Mouse (Mus musculus): ENCODE results near the gene Gm11020.

The Gm11020 gene

GRCm38 (mm10) chr8:104343957-104344356 is 22.6 kb downstream of the Gm11020 start:
- peak; percentile 85 to 86 for DNase-seq

- no peak for DNase-seq
These were observed 23.3 kb downstream of the Gm11020 start for GRCm38 (mm10) chr8:104344622-104345021.

- DNase-seq, result no peak
These were observed 25.3 kb downstream of the Gm11020 start for GRCm38 (mm10) chr8:104346706-104347105.

GRCm38 (mm10) chr8:104348971-104349370 is 27.6 kb downstream of the Gm11020 start:
- no peak for DNase-seq

- no peak for DNase-seq
These were observed 28.7 kb downstream of the Gm11020 start for GRCm38 (mm10) chr8:104350047-104350446.

GRCm38 (mm10) chr8:104353186-104353585 is 31.8 kb downstream of the Gm11020 start:
- no peak for DNase-seq

- no peak for DNase-seq
These were observed 33.1 kb downstream of the Gm11020 start for GRCm38 (mm10) chr8:104354504-104354903.

GRCm38 (mm10) chr8:104358637-104359036 is 37.3 kb downstream of the Gm11020 start:
- no peak for DNase-seq

- no peak for DNase-seq
These were observed 38.5 kb downstream of the Gm11020 start for GRCm38 (mm10) chr8:104359778-104360456.

- DNase-seq, result no peak
These were observed 44.3 kb downstream of the Gm11020 start for GRCm38 (mm10) chr8:104365695-104366094.

GRCm38 (mm10) chr8:104367398-104367797 is 46.0 kb downstream of the Gm11020 start:
- DNase-seq, result no peak

GRCm38 (mm10) chr8:104369591-104369990 is 48.2 kb downstream of the Gm11020 start:
- DNase-seq, result no peak

GRCm38 (mm10) chr8:104370071-104370470 is 48.7 kb downstream of the Gm11020 start:
- DNase-seq, result no peak

- DNase-seq, result no peak
These were observed 49.8 kb downstream of the Gm11020 start for GRCm38 (mm10) chr8:104371121-104371520.
